Mouse (Mus musculus) spleen, adult 18-20 months (tissue): ENCODE data around the gene Serpine1.
A peak's percentile ranks its signal among the peaks of the same experiment; 100 is the strongest.

Experiments used
- DNase-seq, 2 experiments: peaks; one replicate each; pipeline ENCODE4 v3.0.0; 2022; ENCODE audit warnings: mixed read lengths in 2 of 2

The Serpine1 gene

GRCm38 (mm10) chr5:137051914-137052505 is 20.1 kb downstream of the Serpine1 start:
- no peak for DNase-seq

DNA sequence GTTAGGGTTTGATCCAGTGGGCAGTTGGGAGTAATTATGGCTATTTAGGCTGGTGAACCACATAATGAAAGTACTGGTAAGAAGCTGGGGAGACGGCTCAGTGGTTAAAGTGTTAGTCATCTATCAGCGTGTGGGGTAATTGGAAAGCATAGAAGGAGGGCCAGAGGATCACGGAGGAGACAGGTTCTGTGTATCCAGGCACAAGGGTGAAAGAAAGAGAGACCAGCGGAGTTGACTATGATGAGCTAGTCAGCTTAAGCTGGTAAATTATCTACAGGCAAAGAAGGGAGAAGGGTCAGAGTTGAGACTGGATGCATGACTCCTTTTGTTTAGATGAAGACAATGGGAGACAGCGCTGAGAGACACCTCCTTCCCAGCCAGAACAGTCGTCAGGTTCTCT is 20.9 kb downstream of the Serpine1 start:
- DNase-seq, result no peak

- DNase-seq, result no peak
These were observed 25.1 kb downstream of the Serpine1 start for GRCm38 (mm10) chr5:137046991-137047390.

- DNase-seq, result no peak
These were observed 25.7 kb downstream of the Serpine1 start for GRCm38 (mm10) chr5:137046324-137046718.

DNA sequence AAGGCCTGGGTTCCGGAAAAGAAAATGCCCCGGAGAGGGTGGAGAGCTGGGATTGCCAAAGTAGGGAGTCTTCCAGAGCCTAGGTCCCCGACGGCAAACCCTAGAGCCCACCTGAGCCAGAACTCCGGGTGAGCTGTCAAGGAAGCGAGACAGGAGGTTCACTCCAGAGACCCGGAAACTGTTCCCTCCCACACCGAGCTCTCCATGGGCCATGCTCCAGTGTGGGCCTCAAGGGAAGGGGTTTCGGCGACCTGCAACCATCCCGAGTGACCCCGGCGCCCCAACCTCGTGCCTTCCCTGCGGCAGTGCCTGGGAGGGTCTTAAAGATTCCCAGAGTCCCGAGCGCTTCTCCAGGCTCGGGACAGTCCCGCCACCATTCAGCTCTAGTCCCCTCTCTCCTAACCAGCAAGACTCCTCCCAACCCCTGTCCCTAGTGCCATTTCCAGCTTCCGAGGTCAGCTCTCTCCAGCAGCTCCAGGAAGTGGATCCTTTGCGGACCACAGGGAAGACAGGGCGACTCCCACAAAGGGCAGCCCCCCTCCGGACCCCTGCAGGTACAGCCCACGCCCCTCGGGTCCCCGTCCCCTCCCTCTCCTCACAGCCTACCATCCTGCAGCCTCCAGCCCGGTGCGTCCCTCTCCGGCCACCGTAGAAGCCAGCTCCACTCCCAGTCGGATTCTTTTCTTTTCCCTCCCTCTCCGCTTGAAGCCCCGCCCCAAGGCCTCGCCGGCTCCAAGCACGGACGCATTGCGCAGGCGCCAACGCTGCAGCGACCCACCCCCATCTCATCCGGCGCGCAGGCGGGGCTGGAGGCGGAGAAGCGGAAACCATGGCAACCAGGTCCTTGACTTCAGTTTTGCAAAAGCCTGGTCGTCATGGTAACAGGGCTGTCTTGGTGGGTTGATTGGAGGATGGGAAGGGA is 26.4 kb downstream of the Serpine1 start, which contains the start of gene Ap1s1:
Gene Ap1s1 (minus strand): TSS at position 734 of the 922 bp plus-strand sequence.
- peak; percentile 90 to 92 for DNase-seq

- no peak for DNase-seq
These were observed 28.1 kb downstream of the Serpine1 start for GRCm38 (mm10) chr5:137043997-137044396.

DNA sequence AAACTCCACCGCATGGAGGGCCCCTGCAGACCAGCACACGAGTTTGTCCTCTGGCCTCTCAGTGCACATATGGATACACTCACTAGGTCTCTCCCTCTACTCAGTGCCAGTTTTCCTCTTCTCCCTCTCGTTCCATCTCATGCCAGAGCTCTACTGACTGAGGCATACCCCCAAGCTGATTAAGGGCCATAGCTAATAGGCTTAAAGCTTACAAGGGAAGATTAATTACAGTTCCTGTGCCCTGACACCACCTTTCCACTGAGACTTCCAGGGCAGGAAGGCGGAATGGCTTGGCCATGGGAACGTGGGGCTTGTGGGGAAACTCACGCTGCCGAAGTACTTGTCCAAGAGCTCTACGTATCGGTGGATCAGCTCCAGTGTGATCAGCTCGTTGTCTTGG is 30.6 kb downstream of the Serpine1 start:
- no peak for DNase-seq

GRCm38 (mm10) chr5:137039453-137039852 is 32.6 kb downstream of the Serpine1 start:
- no peak for DNase-seq

GRCm38 (mm10) chr5:137036211-137036610 is 35.9 kb downstream of the Serpine1 start:
- DNase-seq, result no peak

DNA sequence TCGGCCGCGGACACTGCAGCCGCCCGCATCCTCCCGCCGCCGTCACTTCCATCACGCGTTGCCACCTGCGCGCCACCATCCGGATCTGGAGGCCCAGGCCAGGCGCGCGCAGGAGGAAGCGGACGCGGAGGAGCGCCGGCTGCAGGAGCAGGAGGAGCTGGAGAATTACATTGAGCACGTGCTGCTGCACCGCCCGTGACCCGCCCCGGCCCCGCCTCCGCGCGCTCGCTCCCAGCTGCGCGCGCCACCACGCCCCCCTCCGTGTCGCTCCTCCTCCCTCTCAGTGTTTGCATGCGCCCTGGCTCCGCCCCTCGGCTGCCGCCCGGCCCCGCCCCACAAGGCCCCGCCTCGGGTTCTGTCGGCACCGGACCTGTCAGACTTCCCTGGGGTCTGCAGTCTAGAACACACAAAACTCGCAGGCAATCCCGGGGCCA is 39.4 kb downstream of the Serpine1 start:
- peak; percentile 75 to 81 for DNase-seq

DNA sequence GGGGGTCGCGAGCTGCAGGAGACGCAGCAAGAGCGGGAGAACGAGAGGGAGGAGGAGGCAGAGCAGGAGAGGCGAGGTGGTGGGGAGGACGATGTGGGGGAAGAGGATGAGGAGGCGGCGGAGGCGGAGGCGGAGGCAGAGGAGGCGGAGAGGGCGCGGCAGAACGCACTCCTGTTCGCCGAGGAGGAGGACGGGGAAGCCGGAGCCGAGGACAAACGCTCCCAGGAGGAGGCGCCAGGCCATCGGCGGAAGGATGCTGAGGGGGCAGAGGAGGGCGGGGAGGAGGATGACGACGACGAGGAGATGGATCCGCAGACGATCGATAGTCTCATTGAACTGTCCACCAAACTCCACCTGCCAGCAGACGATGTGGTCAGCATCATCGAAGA is 40.0 kb downstream of the Serpine1 start:
- peak in 1 of 2 experiments; percentile 8 for DNase-seq

DNA sequence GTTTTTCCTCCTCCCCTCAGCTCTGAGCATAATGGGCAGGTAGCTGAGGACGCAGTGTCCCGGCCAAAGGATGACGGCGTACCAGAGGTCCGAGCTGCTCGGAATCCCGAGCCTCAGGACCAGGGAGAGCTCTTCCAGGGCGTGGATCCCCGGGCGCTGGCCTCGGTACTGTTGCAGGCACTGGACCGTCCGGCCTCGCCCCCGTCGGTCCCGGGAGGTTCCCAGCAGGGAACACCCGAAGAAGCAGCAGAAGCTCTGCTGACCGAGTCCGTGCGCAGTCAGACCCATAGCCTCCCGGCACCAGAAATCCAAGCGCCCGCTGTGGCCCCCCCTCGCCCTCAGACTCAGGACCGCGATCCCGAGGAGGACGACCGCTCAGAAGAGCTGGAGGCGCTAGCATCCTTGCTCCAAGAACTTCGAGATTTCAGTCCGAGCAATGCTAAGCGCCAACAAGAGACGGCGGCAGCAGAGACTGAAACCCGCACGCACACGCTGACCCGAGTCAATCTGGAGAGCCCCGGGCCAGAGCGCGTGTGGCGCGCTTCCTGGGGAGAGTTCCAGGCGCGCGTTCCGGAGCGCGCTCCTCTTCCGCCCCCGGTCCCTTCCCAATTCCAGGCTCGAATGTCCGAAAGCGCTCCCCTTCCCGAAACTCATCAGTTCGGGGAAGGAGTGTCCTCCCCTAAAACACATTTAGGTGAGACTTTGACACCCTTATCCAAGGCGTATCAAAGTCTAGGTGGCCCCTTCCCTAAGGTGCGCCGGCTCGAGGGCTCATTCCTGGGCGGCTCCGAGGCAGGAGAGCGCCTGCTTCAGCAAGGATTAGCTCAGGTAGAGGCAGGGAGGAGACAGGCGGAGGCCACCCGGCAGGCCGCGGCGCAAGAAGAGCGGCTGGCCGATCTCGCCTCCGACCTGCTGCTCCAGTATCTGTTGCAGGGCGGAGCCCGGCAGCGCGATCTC is 40.7 kb downstream of the Serpine1 start:
- DNase-seq, result no peak

DNA sequence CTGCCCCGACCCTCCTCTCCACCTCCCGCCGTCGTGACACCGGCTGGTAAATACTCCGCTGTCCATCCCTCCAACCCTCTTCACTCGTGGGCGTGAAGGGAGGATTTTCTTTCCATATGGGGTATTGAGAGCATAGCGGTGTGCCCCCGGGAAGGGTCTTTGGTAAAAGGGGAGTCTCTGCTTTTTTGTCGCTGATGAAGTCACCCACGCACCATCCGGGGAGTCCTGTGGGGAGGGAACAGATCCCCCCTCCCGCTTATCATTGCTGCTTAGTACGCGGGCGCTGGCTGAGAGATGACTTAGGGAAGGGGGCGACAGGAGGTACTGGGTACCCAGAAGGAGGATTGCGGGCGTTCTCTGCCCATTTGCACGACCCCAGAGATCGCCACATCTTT is 41.7 kb downstream of the Serpine1 start:
- no peak for DNase-seq

- DNase-seq, result peak; percentile 84 to 92
These were observed 42.2 kb downstream of the Serpine1 start for GRCm38 (mm10) chr5:137029643-137030415.

DNA sequence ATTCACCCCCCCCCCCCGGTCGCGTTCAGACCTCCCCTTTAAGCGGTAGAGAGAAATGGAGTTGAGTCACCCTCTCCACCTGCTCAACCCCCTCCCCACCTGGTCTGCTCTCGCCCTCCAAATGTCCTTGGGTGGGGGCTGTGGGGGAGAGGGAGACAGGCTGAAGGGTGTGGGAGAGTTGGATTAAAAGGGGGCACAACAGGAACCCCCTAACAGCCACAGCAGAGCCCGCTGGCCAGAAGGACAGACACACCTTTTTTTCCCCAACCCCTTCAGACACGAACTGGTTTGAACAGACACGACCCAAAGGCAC is 42.8 kb downstream of the Serpine1 start:
- no peak for DNase-seq

DNA sequence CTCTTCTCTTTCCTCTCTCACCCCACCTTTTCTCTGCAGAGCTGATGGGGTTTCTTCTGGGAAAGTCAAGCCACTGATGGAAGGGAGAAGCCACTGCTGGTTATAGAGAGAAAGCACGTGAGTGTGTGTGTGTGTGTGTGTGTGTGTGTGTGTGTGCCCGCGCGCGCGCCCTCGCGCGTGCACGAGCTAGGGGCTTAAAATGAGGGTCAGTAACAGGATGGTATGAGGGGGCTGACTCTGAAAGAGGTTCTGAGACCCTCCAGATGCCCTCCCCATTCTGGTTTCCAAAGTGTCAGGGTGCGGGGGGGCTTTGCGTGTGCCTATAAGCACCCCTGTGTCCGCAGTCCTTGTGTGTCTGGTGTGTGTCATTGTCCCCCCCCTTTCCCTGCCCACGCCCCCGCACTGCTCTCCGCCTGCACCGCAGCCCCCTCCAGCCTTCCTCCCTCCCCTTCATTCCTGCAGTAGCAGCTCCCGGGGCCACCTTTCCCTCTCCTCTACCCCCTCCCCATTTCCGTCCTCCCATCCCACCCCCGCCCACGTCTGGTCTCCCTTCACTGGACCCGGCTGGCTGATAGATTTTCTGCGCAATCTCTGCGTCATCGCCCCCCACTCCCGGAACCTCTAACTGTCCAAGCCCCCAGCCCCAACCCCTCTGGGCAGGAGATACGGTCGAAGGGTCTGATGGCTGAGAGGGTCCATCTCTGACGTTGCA is 43.4 kb downstream of the Serpine1 start:
- DNase-seq, result no peak

DNA sequence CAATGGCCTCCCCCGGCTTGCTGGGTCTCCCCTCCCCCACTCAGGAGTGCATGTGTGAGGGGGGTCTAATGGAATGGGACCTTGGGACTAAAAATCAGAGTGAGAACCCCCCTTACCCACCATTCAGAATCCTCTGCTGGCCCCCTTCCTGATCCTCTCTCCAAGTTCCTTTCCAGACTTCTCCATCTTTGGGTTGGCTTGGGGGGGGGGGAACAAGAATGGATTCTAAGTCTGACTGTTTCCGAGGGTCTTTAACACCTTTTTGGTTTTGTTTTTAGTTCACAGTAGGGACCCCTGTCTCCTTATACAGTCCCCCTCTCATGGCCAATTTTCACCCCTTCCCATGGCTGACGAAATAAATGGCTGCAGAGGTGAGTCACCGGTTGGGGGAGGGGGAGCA is 46.0 kb downstream of the Serpine1 start, which contains the start of gene Vgf:
Gene Vgf (plus strand): TSS at position 301 of the 400 bp plus-strand sequence.
- no peak for DNase-seq

DNA sequence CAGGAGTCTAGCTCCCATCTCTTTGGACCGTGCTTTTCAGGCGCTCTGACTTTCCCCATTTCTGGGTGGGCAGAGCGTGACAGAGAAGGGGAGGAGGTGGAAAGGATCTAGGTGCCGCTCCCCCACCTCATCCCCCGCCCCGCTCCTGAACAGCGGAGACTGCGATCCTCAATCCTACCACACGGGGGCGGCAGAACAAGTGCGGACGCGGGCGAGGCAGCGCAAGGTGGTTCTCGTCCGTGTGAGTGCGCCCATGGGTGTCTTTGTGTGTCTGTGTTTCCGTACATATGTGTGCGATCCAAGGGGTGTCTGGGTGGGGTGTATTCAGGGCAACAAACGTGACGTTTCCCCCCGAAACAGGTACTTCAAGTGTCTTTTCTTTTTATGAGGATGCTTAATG is 46.9 kb downstream of the Serpine1 start:
- DNase-seq, result peak; percentile 45 to 81

GRCm38 (mm10) chr5:137024318-137024717 is 47.8 kb downstream of the Serpine1 start:
- no peak for DNase-seq

- DNase-seq, result no peak
These were observed 56.2 kb downstream of the Serpine1 start for GRCm38 (mm10) chr5:137015913-137016312.

DNA sequence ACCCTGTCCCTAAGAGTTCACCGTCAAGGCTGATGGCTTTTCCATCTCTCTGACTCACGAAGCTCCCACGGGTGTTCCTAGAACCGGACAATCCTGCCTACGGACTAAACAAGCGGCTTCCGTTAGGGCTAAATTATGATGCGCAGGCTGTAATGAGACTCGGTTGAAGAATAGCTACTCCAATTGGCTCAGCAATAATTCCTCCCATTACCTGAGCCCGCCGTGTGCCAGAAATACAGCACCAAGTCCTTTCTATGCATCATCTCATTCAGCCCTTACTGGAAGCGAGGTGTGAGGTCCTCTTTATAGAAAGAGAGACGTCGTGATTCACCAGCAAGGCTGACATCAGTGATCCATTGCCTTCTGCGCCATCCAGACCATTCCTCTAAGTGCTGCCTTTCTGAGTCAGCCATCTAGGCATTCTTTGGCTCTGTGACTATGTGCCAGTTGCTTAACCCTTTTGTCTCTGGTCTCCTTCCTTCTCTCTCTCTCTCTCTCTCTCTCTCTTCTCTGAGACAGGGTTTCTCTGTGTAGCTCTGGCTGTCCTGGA is 59.6 kb downstream of the Serpine1 start:
- no peak for DNase-seq
